Mouse (Mus musculus) embryonic facial prominence, embryonic 11.5 days (tissue): Measurements from ENCODE around the gene Lck. TPM values are rescaled to one million over a fixed set of nuclear protein-coding genes. Genes with fewer than 3 reads are reported as not detected.

Experiments
- ATAC-seq: fragments of 200-750 bp; cut with Nextera tagmentation; replicated peaks from 2 replicates; pipeline ENCODE4 v1.8.0; 2017; ENCODE audit warnings: low read depth; ENCODE audit not compliant: insufficient number of reproducible peaks, low FRiP score, low TSS enrichment
- DNase-seq: peaks from one replicate; pipeline ENCODE4 v3.0.0-alpha.2; 2015; ENCODE audit warnings: low spot score
- H3K27ac ChIP-seq: fragments of 300-500 bp; sonication (generic); replicated peaks from 2 replicates; pipeline ENCODE4 v1.5.1; 2014; ENCODE audit warnings: mild to moderate bottlenecking, low read depth, low read length, control low read depth
- H3K27me3 ChIP-seq: fragments of 300-500 bp; sonication (generic); 2 replicates; pipeline ENCODE4 v1.6.1; 2014; ENCODE audit warnings: mild to moderate bottlenecking, low read length, moderate library complexity, mixed read lengths; ENCODE audit not compliant: control insufficient read depth, insufficient read depth
- H3K36me3 ChIP-seq: fragments of 300-500 bp; sonication (generic); replicated peaks from 2 replicates; pipeline ENCODE4 v1.6.1; 2014; ENCODE audit warnings: low read depth, mild to moderate bottlenecking, low read length, moderate library complexity, mixed read lengths; ENCODE audit not compliant: control insufficient read depth, insufficient read depth
- H3K4me1 ChIP-seq: fragments of 300-500 bp; sonication (generic); 2 replicates; pipeline ENCODE4 v1.6.1; 2014; ENCODE audit warnings: low read length, mixed read lengths; ENCODE audit not compliant: control insufficient read depth, insufficient read depth
- H3K4me2 ChIP-seq: fragments of 300-500 bp; sonication (generic); 2 replicates; pipeline ENCODE4 v1.6.1; 2014; ENCODE audit warnings: low read depth, mild to moderate bottlenecking, control low read depth, low read length, moderate library complexity
- H3K4me3 ChIP-seq: fragments of 300-500 bp; sonication (generic); 2 replicates; pipeline ENCODE4 v1.5.1; 2014; ENCODE audit warnings: low read depth, low read length, control low read depth
- H3K9ac ChIP-seq: fragments of 300-500 bp; sonication (generic); replicated peaks from 2 replicates; pipeline ENCODE4 v1.6.1; 2014; ENCODE audit warnings: mild to moderate bottlenecking, control low read depth, low read length
- H3K9me3 ChIP-seq: fragments of 300-500 bp; sonication (generic); replicated peaks from 2 replicates; pipeline ENCODE4 v1.6.1; 2016; ENCODE audit warnings: mild to moderate bottlenecking, low read length, inconsistent platforms, mixed read lengths; ENCODE audit not compliant: control insufficient read depth
- WGBS: fragments of 180-500 bp; shearing (Covaris S2); extraction: QIAGEN DNeasy Blood & Tissue Kit; methylation state at CpG from one replicate; pipeline ENCODE4 v1.1.7; 2014; 5-methylcytosine and 5-hydroxymethylcytosine counted together
- polyA plus RNA-seq: library from polyadenylated mRNA; unstranded; fragments of >200 nt; fragmentation: Nextera tagmentation; extraction: Ambion mirVana; gene quantifications from 2 replicates; pipeline ENCODE4 v1.2.1, GENCODE M21; 2014

Gene Lck
- polyA plus RNA-seq, 1 experiment from 2014 or later: 11.3 TPM

GRCm38 (mm10) chr4:129508237-129508515, 65.3 kb downstream of the Lck start:
- Histone ChIP-seq H3K4me2 (no peak overlapping the region), H3K36me3 (no peaks in the 10 kb centered on the region), H3K27ac (no peak overlapping the region), H3K4me1 (no peaks in the 10 kb centered on the region; the same call in 1 of the 2 replicates), H3K9me3 (no peaks in the 10 kb centered on the region), H3K4me3 (no peak overlapping the region), H3K9ac (no peak overlapping the region), H3K27me3 (no peaks in the 10 kb centered on the region)
- WGBS: 75% methylated on average over 3 of the region's 3 CpGs
- no peak for ATAC-seq
- no peak for DNase-seq

GRCm38 (mm10) chr4:129507434-129508236, 65.8 kb downstream of the Lck start:
- Histone ChIP-seq H3K27me3 (no peaks in the 10 kb centered on the region), H3K36me3 (no peaks in the 10 kb centered on the region), H3K27ac (no peak overlapping the region), H3K4me1 (no peaks in the 10 kb centered on the region), H3K4me2 (no peak overlapping the region), H3K4me3 (no peak overlapping the region), H3K9ac (no peak overlapping the region), H3K9me3 (no peaks in the 10 kb centered on the region)
- WGBS: 60% methylated on average over 9 of the region's 10 CpGs
- DNase-seq (no peak), ATAC-seq (no peak)

- DNase-seq (no peak), ATAC-seq (no peak)
- no peaks in the 10 kb centered on the region for H3K27me3 ChIP-seq
- H3K27ac ChIP-seq: no peak overlapping the region
- no peaks in the 10 kb centered on the region for H3K9me3 ChIP-seq
- WGBS: 83% methylated on average over 3 of the region's 3 CpGs
- no peaks in the 10 kb centered on the region for H3K4me1 ChIP-seq
- H3K4me3 ChIP-seq: no peak overlapping the region
- H3K9ac ChIP-seq: no peak overlapping the region
- H3K4me2 ChIP-seq: no peak overlapping the region
- H3K36me3 ChIP-seq: no peaks in the 10 kb centered on the region
Observed at GRCm38 (mm10) chr4:129505511-129505910, 67.9 kb downstream of the Lck start.

GRCm38 (mm10) chr4:129502901-129503444, 70.5 kb downstream of the Lck start:
- H3K9ac ChIP-seq: no peak overlapping the region
- no peak overlapping the region for H3K27ac ChIP-seq
- 69% methylated on average over 11 of the region's 11 CpGs for WGBS
- H3K4me3 ChIP-seq: no peak overlapping the region
- DNase-seq (no peak), ATAC-seq (no peak)
- no peaks in the 10 kb centered on the region for H3K9me3 ChIP-seq
- H3K4me2 ChIP-seq: no peak overlapping the region
- no peaks in the 10 kb centered on the region for H3K36me3 ChIP-seq
- no peaks in the 10 kb centered on the region for H3K27me3 ChIP-seq
- no peaks in the 10 kb centered on the region for H3K4me1 ChIP-seq

- Histone ChIP-seq H3K4me2 (no peak overlapping the region), H3K27me3 (no peaks in the 10 kb centered on the region), H3K36me3 (no peaks in the 10 kb centered on the region), H3K4me3 (no peak overlapping the region), H3K27ac (no peak overlapping the region), H3K4me1 (no peaks in the 10 kb centered on the region), H3K9ac (no peak overlapping the region), H3K9me3 (no peaks in the 10 kb centered on the region)
- DNase-seq: no peak
- WGBS: 71% methylated on average over 9 of the region's 9 CpGs
- no peak for ATAC-seq
Observed at GRCm38 (mm10) chr4:129502327-129502888, 71.0 kb downstream of the Lck start.

- H3K36me3 ChIP-seq: no peaks in the 10 kb centered on the region
- peak overlapping the region; percentile 57; the same call in 1 of the 2 replicates for H3K27ac ChIP-seq
- DNase-seq (peak; percentile 91), ATAC-seq (peak; percentile 79)
- H3K9ac ChIP-seq: peak overlapping the region; percentile 71
- peak overlapping the region; percentile 80 for H3K4me2 ChIP-seq
- H3K27me3 ChIP-seq: no peaks in the 10 kb centered on the region
- no peaks in the 10 kb centered on the region for H3K9me3 ChIP-seq
- 3% methylated on average over 41 of the region's 49 CpGs for WGBS
- peak overlapping the region; percentile 49 for H3K4me3 ChIP-seq
- H3K4me1 ChIP-seq: 0 out of 2 replicates have a peak, but pooled peaks cover 2% of the 10 kb centered on the region
Observed at GRCm38 (mm10) chr4:129500607-129501566, 72.6 kb downstream of the Lck start.

- 76% methylated on average over 8 of the region's 8 CpGs for WGBS
- Histone ChIP-seq H3K36me3 (no peaks in the 10 kb centered on the region), H3K4me3 (peak overlapping the region; percentile 49), H3K4me1 (0 out of 2 replicates have a peak, but pooled peaks cover 2% of the 10 kb centered on the region), H3K9ac (no peak overlapping the region; the same call in 1 of the 2 replicates), H3K4me2 (peak overlapping the region; percentile 80; the same call in 1 of the 2 replicates), H3K27ac (peak overlapping the region; percentile 57; the same call in 1 of the 2 replicates), H3K27me3 (no peaks in the 10 kb centered on the region), H3K9me3 (no peaks in the 10 kb centered on the region)
- ATAC-seq: no peak
- no peak for DNase-seq
Observed at GRCm38 (mm10) chr4:129500017-129500416, 73.4 kb downstream of the Lck start.
